Mouse (Mus musculus): ENCODE results near the gene Npm1.
A peak's percentile ranks its signal among the peaks of the same experiment; 100 is the strongest.

The Npm1 gene

GRCm38 (mm10) chr11:33180701-33181116 is 17.7 kb upstream of the Npm1 start:
- no peak for DNase-seq (ENCODE audit: low read depth, low spot score)

DNA sequence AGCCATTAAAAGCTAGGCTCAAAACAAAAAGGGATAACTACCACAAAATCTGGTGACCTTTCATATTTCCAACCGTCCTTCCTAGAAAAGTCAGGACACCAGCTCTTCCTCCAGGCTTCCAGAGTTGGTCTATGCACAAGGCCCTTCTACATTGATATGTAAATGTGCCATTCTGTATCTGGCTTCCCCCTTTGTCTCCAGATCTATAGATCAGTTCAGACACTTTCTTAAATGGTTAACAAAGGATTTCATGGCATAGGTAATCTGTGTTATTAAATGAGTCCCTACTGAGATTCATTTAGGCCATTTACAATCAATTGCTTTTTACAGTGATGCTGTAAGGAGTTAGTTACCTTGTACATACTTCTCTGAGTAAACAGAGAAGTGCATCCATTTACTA is 16.8 kb upstream of the Npm1 start:
- no peak for DNase-seq (ENCODE audit: low read depth, low spot score)

- DNase-seq (ENCODE audit: low read depth, low spot score), result peak; percentile 53
Measured at GRCm38 (mm10) chr11:33176525-33177245, 13.7 kb upstream of the Npm1 start.

GRCm38 (mm10) chr11:33175768-33176167 is 12.8 kb upstream of the Npm1 start:
- DNase-seq (ENCODE audit: low read depth, low spot score), result no peak

DNA sequence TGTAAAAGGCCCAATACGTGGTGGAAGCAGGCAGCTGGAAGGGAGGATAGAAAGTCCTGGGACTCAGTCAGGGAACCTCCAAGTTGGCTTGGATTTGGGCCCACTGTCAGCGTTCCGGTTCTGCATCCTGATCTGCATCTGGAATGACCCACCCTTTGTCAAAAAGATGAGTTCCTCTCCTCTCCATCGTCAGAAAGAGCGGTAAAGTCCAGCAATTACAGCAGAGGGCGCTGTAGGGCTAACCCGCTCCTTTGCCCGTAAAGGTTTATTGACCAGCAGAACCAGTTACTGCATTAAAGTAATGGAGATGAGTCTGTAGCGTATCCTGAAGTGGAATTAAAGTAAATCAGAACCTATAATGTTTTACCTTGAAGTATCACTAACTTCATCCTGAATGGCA is 7.5 kb upstream of the Npm1 start:
- DNase-seq (ENCODE audit: low read depth, low spot score), result peak; percentile 72

- peak; percentile 82 for DNase-seq (ENCODE audit: low read depth, low spot score)
Measured at GRCm38 (mm10) chr11:33162211-33162997, 602 bp downstream of the Npm1 start.

GRCm38 (mm10) chr11:33159741-33160140 is 3.3 kb downstream of the Npm1 start:
- no peak for DNase-seq (ENCODE audit: low read depth, low spot score)

DNA sequence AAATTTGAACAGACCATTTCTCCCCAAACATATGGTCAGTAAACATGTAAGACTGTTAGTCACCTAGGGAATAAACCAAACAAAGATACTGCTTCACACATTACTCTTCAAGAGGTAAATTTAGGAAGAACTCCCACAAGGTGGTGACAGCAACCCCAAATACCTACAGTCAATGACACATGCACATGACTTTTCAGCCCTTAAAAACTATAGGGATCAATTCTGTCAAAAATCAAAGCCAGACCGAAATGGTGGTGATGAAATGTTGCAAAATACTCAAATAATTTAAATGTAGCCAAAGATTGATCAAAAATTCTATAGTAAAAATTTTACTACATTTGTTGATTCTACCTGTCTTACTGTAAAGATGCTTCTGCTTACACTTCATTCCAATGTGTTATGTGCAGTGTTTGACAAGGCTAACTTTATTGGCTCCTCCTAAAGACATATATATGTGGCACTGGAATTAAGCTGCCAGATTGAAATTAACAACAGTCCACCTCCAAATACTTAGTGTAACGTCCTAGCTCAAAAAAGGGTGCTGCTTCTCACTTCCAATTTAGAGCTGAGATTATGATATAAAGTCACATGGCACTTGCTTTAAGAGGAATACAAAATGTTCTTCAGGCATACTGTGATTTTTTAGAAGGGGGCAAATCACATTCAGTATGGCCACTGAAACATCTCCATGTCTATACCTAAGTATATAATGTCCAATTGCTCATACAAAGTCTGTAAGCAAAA is 5.4 kb downstream of the Npm1 start:
- DNase-seq (ENCODE audit: low read depth, low spot score), result peak; percentile 2

- DNase-seq (ENCODE audit: low read depth, low spot score), result peak; percentile 2
Measured at GRCm38 (mm10) chr11:33156436-33157015, 6.5 kb downstream of the Npm1 start.

DNA sequence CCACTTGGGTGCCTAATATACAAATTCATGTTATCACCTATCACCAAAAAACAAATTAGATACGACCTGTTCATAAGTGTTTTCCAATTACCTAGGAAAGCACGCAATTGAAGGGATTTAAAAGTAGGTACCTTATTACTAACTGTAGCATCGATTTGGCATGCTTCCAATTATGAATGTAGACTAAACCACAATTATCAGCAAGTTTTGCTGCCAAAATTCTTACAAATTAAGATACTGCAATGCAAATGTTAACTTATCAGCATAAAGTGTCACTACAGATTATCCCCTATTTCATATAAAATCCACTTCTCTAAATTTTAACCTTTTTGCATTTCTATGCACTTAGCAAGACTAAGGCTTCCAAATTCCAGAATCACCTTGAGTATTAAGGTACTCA is 8.5 kb downstream of the Npm1 start:
- DNase-seq (ENCODE audit: low read depth, low spot score), result no peak

DNA sequence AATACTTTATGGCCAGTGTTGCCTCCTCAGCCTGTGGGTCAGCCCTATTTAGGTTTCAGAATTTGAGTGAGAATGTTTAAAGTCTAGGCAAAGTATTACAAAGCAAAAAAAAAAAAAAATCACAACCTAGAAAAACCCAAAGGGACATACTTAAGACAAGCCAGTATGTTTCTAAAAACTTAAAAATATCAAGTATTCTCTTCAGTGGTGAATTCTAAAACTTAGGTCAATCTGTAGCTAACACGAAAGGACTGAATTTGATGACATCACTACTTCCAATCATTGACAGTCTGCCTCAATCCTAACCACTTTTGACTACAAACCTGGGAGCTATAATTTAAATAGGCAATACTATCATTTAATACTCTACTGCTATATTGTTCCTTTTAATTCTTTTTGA is 10.0 kb downstream of the Npm1 start:
- DNase-seq (ENCODE audit: low read depth, low spot score), result no peak

DNA sequence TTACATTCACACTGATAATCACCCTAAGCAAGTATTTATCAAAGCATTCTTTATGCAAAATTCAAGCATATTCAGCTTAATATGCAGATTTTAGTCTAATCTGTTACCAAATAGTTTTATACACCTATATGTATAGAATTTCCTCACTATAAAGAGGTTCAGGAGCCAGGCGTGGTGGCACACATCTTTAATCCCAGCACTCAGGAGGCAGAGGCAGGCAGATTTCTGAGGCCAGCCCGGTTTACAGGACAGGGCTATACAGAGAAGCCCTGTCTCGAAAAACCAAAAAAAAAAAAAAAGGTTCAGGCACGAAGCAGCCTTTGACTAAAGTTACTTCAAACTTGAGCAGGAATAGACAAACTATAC is 11.2 kb downstream of the Npm1 start:
- no peak for DNase-seq (ENCODE audit: low read depth, low spot score)

DNA sequence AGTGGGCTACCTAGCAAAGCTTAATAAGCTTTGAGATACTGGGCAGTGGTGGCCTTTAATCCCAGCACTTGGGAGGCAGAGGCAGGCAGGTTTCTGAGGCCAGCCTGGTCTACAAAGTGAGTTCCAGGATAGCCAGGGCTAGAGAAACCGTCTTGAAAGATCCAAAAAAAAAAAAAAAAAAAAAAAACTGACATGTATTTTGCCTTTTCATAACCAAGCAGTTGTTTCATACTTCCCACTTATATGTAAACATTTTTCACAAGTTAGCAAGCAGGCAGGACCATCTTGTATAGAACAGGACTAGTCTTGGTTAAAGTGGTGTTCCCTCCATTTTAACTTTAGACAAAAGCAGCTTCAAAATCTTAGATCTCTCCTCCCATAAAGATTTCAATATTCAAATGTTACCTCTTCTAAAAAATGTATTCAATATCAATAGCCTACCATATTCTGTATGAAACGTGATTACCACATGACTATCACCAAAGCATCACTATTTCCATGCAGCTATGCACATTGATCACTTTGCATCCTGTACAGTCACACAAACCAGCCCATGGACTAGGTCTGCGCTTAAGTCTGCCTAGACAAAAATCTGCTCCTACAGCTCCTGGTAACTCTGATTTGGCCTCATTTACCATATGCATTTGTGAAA is 11.8 kb downstream of the Npm1 start:
- DNase-seq (ENCODE audit: low read depth, low spot score), result peak; percentile 16

DNA sequence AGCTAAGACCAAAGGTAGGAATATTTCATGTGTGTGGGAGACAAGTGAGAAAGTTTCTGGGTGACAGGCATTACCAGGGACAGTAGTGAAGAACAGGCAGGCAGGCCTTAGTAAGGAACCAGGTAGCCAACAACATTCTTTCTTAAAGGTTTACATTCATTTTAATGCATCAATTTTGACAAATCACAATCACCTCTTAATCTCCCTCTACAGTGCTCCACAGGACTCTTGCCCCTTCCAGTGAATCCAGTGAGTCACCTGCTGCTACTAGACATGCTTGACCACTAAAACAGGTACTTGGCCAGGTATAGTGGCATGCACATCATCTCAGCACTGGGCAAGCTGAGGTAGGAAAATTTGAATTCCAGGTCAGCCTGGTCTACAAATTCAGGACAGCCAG is 12.6 kb downstream of the Npm1 start:
- DNase-seq (ENCODE audit: low read depth, low spot score), result peak; percentile 8

- no peak for DNase-seq (ENCODE audit: low read depth, low spot score)
Measured at GRCm38 (mm10) chr11:33149453-33149852, 13.6 kb downstream of the Npm1 start.

DNA sequence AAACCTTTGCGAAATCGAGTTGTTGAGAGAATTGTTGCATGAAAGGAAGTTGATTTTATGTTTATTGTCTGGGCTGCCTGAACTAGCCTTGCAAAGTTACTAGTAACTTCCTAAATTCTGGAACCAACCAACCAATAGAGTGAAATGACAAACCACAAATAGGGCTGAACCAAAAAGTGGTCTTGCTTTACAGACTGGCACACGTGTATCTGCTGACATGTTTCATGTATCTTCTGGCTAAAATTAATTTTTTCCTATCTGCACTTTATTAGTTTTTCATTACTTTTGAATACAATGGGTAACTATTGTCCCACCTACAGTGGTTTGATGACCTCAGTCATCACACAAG is 13.9 kb downstream of the Npm1 start:
- DNase-seq (ENCODE audit: low read depth, low spot score), result no peak

DNA sequence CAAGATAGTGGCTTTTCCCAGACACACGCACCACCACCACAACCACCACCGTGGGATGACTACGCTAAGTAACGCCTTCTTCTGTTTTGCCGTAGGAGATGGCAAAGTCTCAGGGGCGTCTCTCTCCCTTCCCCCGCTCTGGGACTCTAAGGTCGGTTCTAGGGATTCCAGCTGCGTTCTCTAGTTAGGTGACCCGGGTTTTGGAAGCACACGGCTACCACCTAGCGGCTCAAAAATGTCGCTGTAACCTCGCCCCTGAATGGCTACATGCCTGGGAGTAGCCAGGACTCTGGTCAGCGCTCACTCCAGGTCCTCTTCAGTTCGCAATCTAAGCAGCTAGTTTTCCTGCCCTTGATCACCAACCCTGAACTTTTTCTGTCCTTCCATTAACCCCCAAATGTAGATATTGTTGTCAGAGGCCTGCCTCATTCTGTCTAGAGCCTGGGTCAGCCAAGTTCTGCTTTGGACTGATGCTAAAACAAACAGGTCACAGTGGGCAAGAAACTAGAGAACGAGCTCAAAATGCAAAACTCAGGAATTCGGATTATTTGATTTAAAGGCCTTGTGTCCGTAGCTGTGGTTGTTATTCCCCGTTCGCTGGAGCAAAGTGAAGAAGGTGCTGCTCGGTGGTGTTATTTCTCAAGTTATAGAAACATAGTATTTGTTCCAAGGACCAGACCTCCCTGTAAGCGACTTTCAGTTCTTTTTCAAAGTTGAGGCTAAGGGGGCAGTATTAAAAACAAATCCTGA is 14.5 kb downstream of the Npm1 start:
- DNase-seq (ENCODE audit: low read depth, low spot score), result peak; percentile 88

DNA sequence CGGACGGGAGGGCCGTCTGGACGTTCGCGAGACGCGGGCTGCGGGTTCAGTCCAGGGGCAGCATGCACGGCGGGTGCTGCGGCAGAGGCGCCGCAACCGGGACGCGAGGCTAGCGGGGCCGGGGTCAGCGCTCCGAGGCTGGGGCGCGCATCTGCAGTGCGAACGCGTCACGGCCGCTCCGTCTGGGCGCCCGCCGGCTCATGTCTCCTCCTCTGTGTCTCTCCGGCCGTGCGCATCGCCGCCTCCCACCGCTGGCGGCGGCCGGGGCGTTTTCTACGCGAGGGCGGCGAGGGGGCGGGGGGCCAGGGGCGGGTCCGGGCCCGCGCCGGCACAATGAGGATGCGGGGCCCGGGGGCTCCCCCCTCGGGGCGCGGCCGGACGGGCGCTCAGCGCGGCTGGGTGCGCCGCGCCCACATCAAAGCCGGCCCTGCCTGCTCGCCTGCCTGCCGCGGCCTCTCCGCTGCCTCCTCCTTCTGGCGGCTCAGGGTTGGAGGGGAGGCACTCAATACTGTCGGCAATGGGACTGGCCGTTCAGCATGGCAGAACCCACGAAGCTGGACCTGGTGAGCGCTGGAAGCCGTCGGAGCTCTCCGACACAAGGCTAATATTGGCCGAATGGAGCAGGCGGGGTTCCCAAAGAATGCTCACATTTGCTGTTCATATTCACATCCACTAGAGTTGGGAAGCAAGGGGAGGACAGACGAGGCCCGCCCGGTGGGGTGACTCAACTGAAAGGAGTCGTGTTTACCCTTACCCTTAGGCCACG is 15.3 kb downstream of the Npm1 start:
- DNase-seq (ENCODE audit: low read depth, low spot score), result no peak

DNA sequence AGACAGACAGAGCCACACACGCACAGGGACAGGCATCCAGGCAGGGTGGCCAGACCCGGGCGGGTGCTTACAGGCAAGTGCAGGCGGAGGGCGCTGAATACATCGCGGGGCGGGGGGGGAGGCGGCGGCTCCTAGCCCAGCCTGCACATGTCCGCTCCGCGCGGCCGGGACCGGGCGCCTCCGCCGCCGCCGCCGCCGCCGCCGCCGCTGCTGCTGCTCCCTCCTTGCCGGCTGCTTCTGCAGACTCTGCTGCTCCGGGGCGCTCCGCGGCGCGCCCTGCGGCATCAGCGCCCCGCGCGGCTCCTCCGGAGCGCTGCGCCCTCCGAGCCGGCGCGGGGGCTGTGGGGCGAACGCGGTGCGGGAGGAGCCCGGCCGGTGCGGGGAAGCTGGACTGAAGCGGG is 15.8 kb downstream of the Npm1 start, which contains the start of gene Fgf18:
Fgf18 (minus strand) TSS at position 230 of the 401 bp plus-strand sequence.
- no peak for DNase-seq (ENCODE audit: low read depth, low spot score)

DNA sequence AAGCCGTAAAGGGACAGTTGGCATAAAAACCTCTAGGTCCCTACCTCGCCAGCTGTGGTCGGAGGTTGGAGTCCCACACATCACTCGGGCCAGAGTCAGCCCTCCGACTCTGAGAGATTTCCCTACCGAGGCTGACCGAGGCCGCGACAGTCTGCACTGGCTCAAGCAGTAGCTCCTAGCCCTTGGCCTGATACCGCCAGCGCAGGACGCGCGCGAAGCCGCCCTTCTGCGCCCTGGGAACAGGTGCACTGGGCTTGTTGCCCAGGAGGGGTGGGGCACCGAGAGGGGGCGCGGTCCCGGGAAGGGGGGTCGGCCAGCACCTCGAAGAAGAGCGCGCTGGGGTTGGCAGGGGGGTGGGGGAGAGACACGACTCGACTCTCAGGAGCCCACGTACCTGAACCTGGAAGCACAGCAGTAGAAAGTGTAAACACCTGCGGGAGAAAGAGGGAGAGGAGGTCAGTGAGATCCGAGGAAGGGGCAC is 16.3 kb downstream of the Npm1 start:
- DNase-seq (ENCODE audit: low read depth, low spot score), result no peak

Data from 3T3-L1 (cell line).